Mouse (Mus musculus): ENCODE data around the gene Cpm. TPM values are rescaled to one million over a fixed set of nuclear protein-coding genes. Genes with fewer than 3 reads are reported as not detected.

Gene Cpm
- 1 to 10 TPM; 2.8 to 4.0 TPM for total RNA-seq (2021)
- 3.5 and 6.6 TPM in 2 replicates for polyA plus RNA-seq (2012; rRNA removed)
- long read RNA-seq, partial matches to known transcripts: 0 of 4 reads
- long read RNA-seq, other reads (novel, unspliced or antisense): 4 of 4 reads

GRCm38 (mm10) chr10:117629169-117629971 is at the start of gene Cpm:
Gene Cpm (plus strand): TSS chr10:117629500.
- Histone ChIP-seq H3K27me3 (ENCODE audit: control insufficient read depth, insufficient read depth, low read length) (peaks cover 9% of the 10 kb centered on the region), H3K36me3 (ENCODE audit: control insufficient read depth, insufficient read depth, low read length) (no peaks in the 10 kb centered on the region), H3K9ac (ENCODE audit: low read depth, low read length) (peak within 1 kb of the TSS; percentile 71), H3K4me1 (ENCODE audit: control insufficient read depth, insufficient read depth, low read length) (peaks cover 5% of the 10 kb centered on the region), H3K4me3 (peak within 1 kb of the TSS; percentile 63), H3K79me2 (replicated peaks; ENCODE audit: control insufficient read depth, insufficient read depth, low read length) (no peaks in the 10 kb centered on the region), H3K27ac (peak within 1 kb of the TSS; percentile 47)
- peak; percentile 86 to 87 for DNase-seq
- peak; percentile 57 for TF ChIP-seq POLR2A (IDR thresholded peaks at IDR 0.05; ENCODE audit: insufficient read depth, low read depth, low read length)
- no peak for TF ChIP-seq CTCF (IDR thresholded peaks at IDR 0.05)
- WGBS: under 1% methylated on average over 73 of the region's 73 CpGs
- intact Hi-C loops (cut with DNase I): loop anchor here (2.0 kb wide), 1 partner anchor 47 kb away; no protein-coding TSS in a partner anchor

- H3K9ac ChIP-seq (ENCODE audit: low read depth, low read length): no peak overlapping the region
- no peak overlapping the region for H3K4me3 ChIP-seq
- H3K79me2 ChIP-seq (replicated peaks; ENCODE audit: control insufficient read depth, insufficient read depth, low read length): no peaks in the 10 kb centered on the region
- H3K4me1 ChIP-seq (ENCODE audit: control insufficient read depth, insufficient read depth, low read length): no peaks in the 10 kb centered on the region
- TF ChIP-seq CTCF (IDR thresholded peaks at IDR 0.05) (no peak), POLR2A (IDR thresholded peaks at IDR 0.05; ENCODE audit: insufficient read depth, low read depth, low read length) (no peak)
- intact Hi-C loops (cut with DNase I): no loop called here
- WGBS: 42% methylated on average over 9 of the region's 9 CpGs
- DNase-seq: no peak
- H3K27me3 ChIP-seq (ENCODE audit: control insufficient read depth, insufficient read depth, low read length): no peaks in the 10 kb centered on the region
- no peaks in the 10 kb centered on the region for H3K36me3 ChIP-seq (ENCODE audit: control insufficient read depth, insufficient read depth, low read length)
- H3K27ac ChIP-seq: no peak overlapping the region
These were observed 49.5 kb upstream of the Cpm start for GRCm38 (mm10) chr10:117579771-117580284.

- no peaks in the 10 kb centered on the region for H3K27me3 ChIP-seq (ENCODE audit: control insufficient read depth, insufficient read depth, low read length)
- H3K9ac ChIP-seq (ENCODE audit: low read depth, low read length): no peak overlapping the region
- H3K4me1 ChIP-seq (ENCODE audit: control insufficient read depth, insufficient read depth, low read length): no peaks in the 10 kb centered on the region
- no peaks in the 10 kb centered on the region for H3K36me3 ChIP-seq (ENCODE audit: control insufficient read depth, insufficient read depth, low read length)
- no peak for DNase-seq
- intact Hi-C loops (cut with DNase I): no loop called here
- 79% methylated on average over 5 of the region's 5 CpGs for WGBS
- TF ChIP-seq EP300 (IDR thresholded peaks at IDR 0.05; ENCODE audit: insufficient read depth, low read depth, low read length) (no peak), CTCF (IDR thresholded peaks at IDR 0.05) (no peak), POLR2A (IDR thresholded peaks at IDR 0.05; ENCODE audit: insufficient read depth, low read depth, low read length) (no peak)
- no peak overlapping the region for H3K27ac ChIP-seq
- no peak overlapping the region for H3K4me3 ChIP-seq
- no peaks in the 10 kb centered on the region for H3K79me2 ChIP-seq (replicated peaks; ENCODE audit: control insufficient read depth, insufficient read depth, low read length)
These were observed 48.9 kb upstream of the Cpm start for GRCm38 (mm10) chr10:117580405-117580804.

GRCm38 (mm10) chr10:117581007-117581752 is 48.1 kb upstream of the Cpm start:
- TF ChIP-seq EP300 (IDR thresholded peaks at IDR 0.05; ENCODE audit: insufficient read depth, low read depth, low read length) (no peak), POLR2A (IDR thresholded peaks at IDR 0.05; ENCODE audit: insufficient read depth, low read depth, low read length) (no peak), CTCF (IDR thresholded peaks at IDR 0.05) (no peak)
- no peak overlapping the region for H3K4me3 ChIP-seq
- H3K4me1 ChIP-seq (ENCODE audit: control insufficient read depth, insufficient read depth, low read length): no peaks in the 10 kb centered on the region
- WGBS: 90% methylated on average over 11 of the region's 11 CpGs
- intact Hi-C loops (cut with DNase I): no loop called here
- DNase-seq: no peak
- no peaks in the 10 kb centered on the region for H3K79me2 ChIP-seq (replicated peaks; ENCODE audit: control insufficient read depth, insufficient read depth, low read length)
- H3K27me3 ChIP-seq (ENCODE audit: control insufficient read depth, insufficient read depth, low read length): no peaks in the 10 kb centered on the region
- H3K27ac ChIP-seq: no peak overlapping the region
- no peak overlapping the region for H3K9ac ChIP-seq (ENCODE audit: low read depth, low read length)
- no peaks in the 10 kb centered on the region for H3K36me3 ChIP-seq (ENCODE audit: control insufficient read depth, insufficient read depth, low read length)

- no peak for DNase-seq
- TF ChIP-seq EP300 (IDR thresholded peaks at IDR 0.05; ENCODE audit: insufficient read depth, low read depth, low read length): no peak
- no peak for TF ChIP-seq POLR2A (IDR thresholded peaks at IDR 0.05; ENCODE audit: insufficient read depth, low read depth, low read length)
- no peak for TF ChIP-seq CTCF (IDR thresholded peaks at IDR 0.05)
- no peaks in the 10 kb centered on the region for H3K27me3 ChIP-seq (ENCODE audit: control insufficient read depth, insufficient read depth, low read length)
- H3K36me3 ChIP-seq (ENCODE audit: control insufficient read depth, insufficient read depth, low read length): no peaks in the 10 kb centered on the region
- no peak overlapping the region for H3K4me3 ChIP-seq
- 80% methylated on average over 3 of the region's 3 CpGs for WGBS
- H3K9ac ChIP-seq (ENCODE audit: low read depth, low read length): no peak overlapping the region
- no peak overlapping the region for H3K27ac ChIP-seq
- intact Hi-C loops (cut with DNase I): no loop called here
- H3K4me1 ChIP-seq (ENCODE audit: control insufficient read depth, insufficient read depth, low read length): no peaks in the 10 kb centered on the region
- no peaks in the 10 kb centered on the region for H3K79me2 ChIP-seq (replicated peaks; ENCODE audit: control insufficient read depth, insufficient read depth, low read length)
These were observed 47.6 kb upstream of the Cpm start for GRCm38 (mm10) chr10:117581753-117582062.

Data from heart, adult 2 months (tissue).